In genomic region chr4:9081701-9082562, GRCm38 (mm10) we compare ENCODE assay signal across 8 mouse cellular contexts.
DNase-seq lines count a peak whose midpoint lies in the region; ATAC-seq and TF ChIP-seq lines count a peak whose summit lies in the region.

No protein-coding gene starts in this region.

- no peak overlapping the region for H3K9ac ChIP-seq in forebrain, postnatal 0 days
- no peak overlapping the region for H3K9ac ChIP-seq in intestine, embryonic 16.5 days (ENCODE audit: low read depth, low read length)
- H3K9ac ChIP-seq in midbrain, postnatal 0 days (replicated peaks; ENCODE audit: low read length, poor library complexity, severe bottlenecking), result no peak overlapping the region

- 45% methylated on average over 14 of the region's 14 CpGs for WGBS in cerebellum, adult 2 months
- whole genome bisulfite sequencing in forebrain, postnatal 0 days, result 38% methylated on average over 14 of the region's 14 CpGs
- WGBS in intestine, embryonic 16.5 days, result 36% methylated on average over 14 of the region's 14 CpGs
- WGBS in midbrain, postnatal 0 days, result 36% methylated on average over 14 of the region's 14 CpGs

- DNase-seq in layer of hippocampus, postnatal 10 days (ENCODE audit: low spot score in 2 of 2), result peak; percentile 52 to 56
- DNase-seq in layer of hippocampus, adult 9-10 months (ENCODE audit: low spot score), result no peak
- DNase-seq in cerebellum, adult 2 months, result peak; percentile 58 to 70
- DNase-seq in forebrain, postnatal 0 days, result peak; percentile 42
- DNase-seq in midbrain, postnatal 0 days (ENCODE audit: low spot score), result peak; percentile 76
- DNase-seq in thymus, postnatal 0 days (ENCODE audit: low spot score), result no peak

- no peak overlapping the region for H3K4me3 ChIP-seq in cerebellum, adult 2 months (replicated peaks; ENCODE audit: insufficient read depth, low read depth, low read length)
- H3K4me3 ChIP-seq in forebrain, postnatal 0 days (ENCODE audit: low read depth, low read length), result no peak overlapping the region
- no peak overlapping the region for H3K4me3 ChIP-seq in intestine, embryonic 16.5 days (ENCODE audit: low read length)
- H3K4me3 ChIP-seq in midbrain, postnatal 0 days (ENCODE audit: low read depth, low read length), result no peak overlapping the region

- no peak overlapping the region for H3K4me2 ChIP-seq in forebrain, postnatal 0 days (ENCODE audit: low read depth)
- no peak overlapping the region for H3K4me2 ChIP-seq in intestine, embryonic 16.5 days (ENCODE audit: low read depth, low read length)
- no peak overlapping the region for H3K4me2 ChIP-seq in midbrain, postnatal 0 days (ENCODE audit: low read depth, low read length, poor library complexity, severe bottlenecking)

- peak; percentile 90 for ATAC-seq in forebrain, postnatal 0 days
- ATAC-seq in intestine, embryonic 16.5 days, result peak; percentile 73
- peak; percentile 81 for ATAC-seq in midbrain, postnatal 0 days (ENCODE audit: low FRiP score)
- no peak for ATAC-seq in monocyte, adult 5-6 weeks (replicated peaks; ENCODE audit: insufficient number of reproducible peaks, low FRiP score, low TSS enrichment, poor library complexity, severe bottlenecking)

- H3K27ac ChIP-seq in cerebellum, adult 2 months (ENCODE audit: insufficient read depth, low read length), result no peak overlapping the region; the same call in 1 of the 2 replicates
- H3K27ac ChIP-seq in forebrain, postnatal 0 days (ENCODE audit: low read depth, low read length), result no peak overlapping the region
- no peak overlapping the region for H3K27ac ChIP-seq in intestine, embryonic 16.5 days (ENCODE audit: low read length)
- H3K27ac ChIP-seq in midbrain, postnatal 0 days (ENCODE audit: low read depth, low read length), result 0 out of 2 replicates have a peak overlapping the region, but pooled peaks have one; percentile 34

- no peaks in the 10 kb centered on the region for H3K36me3 ChIP-seq in forebrain, postnatal 0 days (ENCODE audit: insufficient read depth)
- H3K36me3 ChIP-seq in intestine, embryonic 16.5 days (ENCODE audit: control insufficient read depth, insufficient read depth, low read length), result no peaks in the 10 kb centered on the region
- no peaks in the 10 kb centered on the region for H3K36me3 ChIP-seq in midbrain, postnatal 0 days (ENCODE audit: insufficient read depth, low read length)

- peaks cover 22% of the 10 kb centered on the region for H3K4me1 ChIP-seq in cerebellum, adult 2 months (ENCODE audit: control insufficient read depth, insufficient read depth, low read length)
- no peaks in the 10 kb centered on the region for H3K4me1 ChIP-seq in forebrain, postnatal 0 days (ENCODE audit: insufficient read depth)
- H3K4me1 ChIP-seq in intestine, embryonic 16.5 days (ENCODE audit: control insufficient read depth, insufficient read depth, low read length), result 0 out of 2 replicates have a peak, but pooled peaks cover 5% of the 10 kb centered on the region
- H3K4me1 ChIP-seq in midbrain, postnatal 0 days (ENCODE audit: insufficient read depth, low read length), result no peaks in the 10 kb centered on the region

- no peaks in the 10 kb centered on the region for H3K9me3 ChIP-seq in forebrain, postnatal 0 days (ENCODE audit: low read length)
- H3K9me3 ChIP-seq in intestine, embryonic 16.5 days (ENCODE audit: control insufficient read depth, low read length), result no peaks in the 10 kb centered on the region
- no peaks in the 10 kb centered on the region for H3K9me3 ChIP-seq in midbrain, postnatal 0 days (ENCODE audit: low read length)

- TF ChIP-seq POLR2A in cerebellum, adult 2 months (IDR thresholded peaks at IDR 0.05; ENCODE audit: borderline replicate concordance, insufficient read depth, low read length), result no peak

- no peaks in the 10 kb centered on the region for H3K27me3 ChIP-seq in cerebellum, adult 2 months (ENCODE audit: control insufficient read depth, insufficient read depth, low read length)
- no peaks in the 10 kb centered on the region for H3K27me3 ChIP-seq in forebrain, postnatal 0 days (ENCODE audit: insufficient read depth, low read length)
- H3K27me3 ChIP-seq in intestine, embryonic 16.5 days (replicated peaks; ENCODE audit: control insufficient read depth, insufficient read depth, low read length), result no peaks in the 10 kb centered on the region
- no peaks in the 10 kb centered on the region for H3K27me3 ChIP-seq in midbrain, postnatal 0 days (ENCODE audit: insufficient read depth, low read length)

- TF ChIP-seq CTCF in cerebellum, adult 2 months (IDR thresholded peaks at IDR 0.05; ENCODE audit: borderline replicate concordance, insufficient read depth, low read depth, low read length), result no peak
- TF ChIP-seq CTCF in forebrain, postnatal 0 days (IDR thresholded peaks at IDR 0.05; ENCODE audit: low read depth), result no peak
- no peak for TF ChIP-seq CTCF in midbrain, postnatal 0 days (IDR thresholded peaks at IDR 0.05)

Comparison
In these comparisons a context has a peak if more than half of its experiments do, and no peak if none do; other contexts are left out.
1. DNase-seq: peak in layer of hippocampus, postnatal 10 days (2 of 2), cerebellum, adult 2 months (2 of 2), forebrain, postnatal 0 days (single experiment) and midbrain, postnatal 0 days (single experiment); none in layer of hippocampus, adult 9-10 months (single experiment) and thymus, postnatal 0 days (single experiment).